Mouse (Mus musculus) heart, postnatal 0 days (tissue): ENCODE results near the gene Iffo2.

Experiments used
- CTCF ChIP-seq: IDR thresholded peaks from 2 replicates; pipeline ENCODE4 v1.5.1; 2016; ENCODE audit warnings: antibody characterized with exemption, control low read depth, low read depth
- EP300 ChIP-seq: IDR thresholded peaks from 2 replicates; pipeline ENCODE4 v1.6.1; 2016; ENCODE audit warnings: antibody characterized with exemption, low read depth

GRCm38 (mm10) chr4:139631569-139632253, 101.4 kb downstream of the Iffo2 start:
- no peak for TF ChIP-seq CTCF
- TF ChIP-seq EP300: no peak
